Mouse (Mus musculus) adrenal gland, postnatal 10 days (tissue): ENCODE data around the gene Spin2g. TPM values are rescaled to one million over a fixed set of nuclear protein-coding genes. Genes with fewer than 3 reads are reported as not detected.
"Not testable (repeated sequence)": the region's sequence is repeated elsewhere in the genome, so short reads cannot be mapped to it uniquely, and the experiment has no call there.

Experiments
- DNase-seq: peaks from one replicate; pipeline ENCODE4 v3.0.0; 2021; ENCODE audit warnings: mixed read lengths
- long read RNA-seq, 2 experiments: library from polyadenylated mRNA; stranded (forward); transcript quantifications; one replicate each; pipeline ENCODE4 v2.0.0; 2021
- total RNA-seq, 2 experiments: library from RNA; stranded (reverse); gene quantifications; 2 replicates each; pipeline ENCODE4 v1.2.3; 2021

The Spin2g gene
- total RNA-seq, result not detected
- long read RNA-seq, experiment 1, result 0 reads
- long read RNA-seq, experiment 2, result 0 reads

GRCm38 (mm10) chrX:34238633-34239032 is at the start of gene Spin2g:
Gene Spin2g (minus strand): TSS chrX:34238733.
- not testable (repeated sequence) for DNase-seq

Other genes starting within 250 kb of the Spin2g start
- not detected for gene Btbd35f9, start 77.2 kb downstream of the Spin2g start, total RNA-seq
- not detected for gene Btbd35f8, start 211.8 kb upstream of the Spin2g start, total RNA-seq